Mouse (Mus musculus) heart, adult 18-20 months (tissue): ENCODE results near the gene Slc38a7. TPM values are rescaled to one million over a fixed set of nuclear protein-coding genes. Genes with fewer than 3 reads are reported as not detected.
"Not testable (repeated sequence)": the region's sequence is repeated elsewhere in the genome, so short reads cannot be mapped to it uniquely, and the experiment has no call there.

ENCODE experiments used
- DNase-seq, 2 experiments: peaks; one replicate each; pipeline ENCODE4 v3.0.0; 2021 to 2022; ENCODE audit warnings: mixed read lengths in 1 of 2
- total RNA-seq, 2 experiments: library from RNA; stranded (reverse); gene quantifications; 2 replicates each; pipeline ENCODE4 v1.2.3; 2021

Slc38a7 gene
- total RNA-seq, 2 experiments from 2014 or later, result 10.7 to 11.3 TPM

GRCm38 (mm10) chr8:95807861-95808260 lies 45.5 kb downstream of the Slc38a7 start:
- peak; percentile 94 to 96 for DNase-seq

GRCm38 (mm10) chr8:95807331-95807843 lies 46.0 kb downstream of the Slc38a7 start, which contains the start of gene Cnot1:
Cnot1 (minus strand) TSS chr8:95807464.
- DNase-seq, result peak; percentile 97 to 98

GRCm38 (mm10) chr8:95806461-95807191 lies 46.7 kb downstream of the Slc38a7 start:
- DNase-seq, result peak in 1 of 2 experiments; percentile 12

DNA sequence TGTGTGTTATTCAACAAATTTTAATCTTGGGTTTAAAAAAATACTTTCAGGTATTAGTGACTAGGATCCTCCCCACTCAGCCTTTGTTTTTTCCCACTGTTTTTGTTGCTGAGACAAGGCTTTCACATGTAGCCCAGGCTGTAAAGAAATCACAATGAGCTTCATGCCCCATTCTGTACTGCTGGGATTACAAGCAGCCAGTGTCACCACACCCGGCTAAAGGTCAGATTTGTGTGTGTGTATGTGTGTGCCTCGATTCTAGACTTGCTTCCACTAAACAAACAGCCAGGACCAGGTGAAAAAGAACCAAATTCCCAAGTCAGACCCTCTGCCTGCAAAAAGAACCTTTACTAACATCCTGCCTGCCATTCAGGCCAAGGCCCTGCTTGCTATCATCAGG lies 47.9 kb downstream of the Slc38a7 start:
- DNase-seq, result no peak

DNA sequence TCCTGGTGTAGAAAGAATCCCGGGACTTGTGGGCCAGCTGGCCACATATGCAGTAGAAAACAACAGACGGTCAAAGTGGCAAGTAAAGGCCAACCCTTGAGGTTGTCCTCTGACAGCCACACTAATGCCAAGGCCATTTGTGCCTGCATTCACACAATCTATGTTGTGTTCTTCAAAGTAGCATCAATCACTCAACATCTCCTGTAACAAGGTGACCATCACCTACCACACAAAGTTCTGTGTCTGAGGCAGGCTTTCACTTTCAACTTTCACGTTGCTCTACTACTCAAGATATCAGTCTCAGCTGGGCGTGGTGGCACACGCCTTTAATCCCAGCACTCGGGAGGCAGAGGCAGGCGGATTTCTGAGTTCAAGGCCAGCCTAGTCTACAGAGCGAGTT lies 51.1 kb downstream of the Slc38a7 start:
- no peak for DNase-seq

DNA sequence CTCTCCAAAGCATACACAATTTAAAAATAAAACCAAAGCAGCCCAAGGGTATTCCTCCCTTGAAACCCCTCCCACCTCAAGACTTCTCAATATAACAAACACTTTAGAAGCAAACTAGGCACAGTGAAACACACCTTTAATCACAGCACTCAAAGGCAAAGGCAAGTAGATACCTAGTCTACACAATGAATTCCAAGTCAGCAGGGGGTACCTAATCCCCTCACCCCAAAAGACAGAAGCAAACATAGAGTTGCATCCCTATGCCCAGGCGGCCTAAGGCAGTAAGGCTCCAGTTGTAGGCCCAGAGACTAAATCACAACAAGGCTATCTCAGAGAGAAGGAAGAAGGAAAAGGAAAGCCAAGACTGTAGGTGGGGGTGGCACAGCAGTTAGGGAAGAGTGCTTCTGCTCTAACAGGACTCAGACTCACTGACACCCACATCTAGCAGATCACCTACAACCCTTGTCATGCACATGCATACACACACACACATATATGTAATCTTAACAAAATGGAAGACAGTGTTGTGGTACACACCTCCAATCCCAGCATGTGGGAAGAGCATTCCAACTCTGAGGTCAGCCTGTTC lies 51.8 kb downstream of the Slc38a7 start:
- no peak for DNase-seq

- no peak for DNase-seq
Observed at GRCm38 (mm10) chr8:95800353-95800752, 53.0 kb downstream of the Slc38a7 start.

DNA sequence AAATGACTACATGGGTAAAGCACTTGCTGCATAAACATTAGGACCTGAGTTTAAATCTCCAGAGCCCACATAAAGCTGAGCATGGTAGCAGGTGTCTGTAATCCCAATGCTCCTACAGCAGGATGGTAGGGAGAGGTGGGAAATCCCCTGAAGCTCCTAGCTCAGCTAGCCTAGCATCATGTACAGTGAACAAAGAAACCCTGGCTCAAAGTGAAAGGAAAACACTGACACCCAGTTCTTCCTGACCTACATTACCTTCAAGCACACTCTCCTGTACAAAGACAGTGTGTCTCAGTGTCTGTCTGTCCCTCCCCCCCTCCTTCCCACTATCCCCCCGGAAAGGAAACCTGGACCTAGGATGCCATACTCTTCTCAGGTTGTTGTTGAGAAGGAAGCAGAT lies 53.4 kb downstream of the Slc38a7 start:
- no peak for DNase-seq

- DNase-seq, result no peak
Observed at GRCm38 (mm10) chr8:95799117-95799516, 54.2 kb downstream of the Slc38a7 start.

- DNase-seq, result not testable (repeated sequence)
Observed at GRCm38 (mm10) chr8:95795333-95796061, 57.8 kb downstream of the Slc38a7 start.

Other genes with a start within 250 kb of the Slc38a7 start
- gene Gins3, start 220.1 kb downstream of the Slc38a7 start, total RNA-seq, result 1 to 10 TPM in 1 of 2 experiments, under 1 TPM in 1; 0.97 to 1.2 TPM
- 100 to 1,000 TPM; 144 to 150 TPM for gene Ndrg4, start 176.6 kb downstream of the Slc38a7 start, total RNA-seq
- gene Setd6, start 137.7 kb downstream of the Slc38a7 start, total RNA-seq, result 10 to 100 TPM; 15.8 to 21.0 TPM
- gene Cnot1, start 46.1 kb downstream of the Slc38a7 start, total RNA-seq, result 100 to 1,000 TPM in 1 of 2 experiments, 10 to 100 TPM in 1; 99.8 to 110 TPM
- 10 to 100 TPM; 90.8 to 97.5 TPM for gene Sap18b, start 28.2 kb downstream of the Slc38a7 start, total RNA-seq
- gene Got2, start 35.0 kb upstream of the Slc38a7 start, total RNA-seq, result 100 to 1,000 TPM; 729 to 736 TPM